Mouse (Mus musculus): Measurements from ENCODE around the gene Zfp384. TPM values are rescaled to one million over a fixed set of nuclear protein-coding genes. Genes with fewer than 3 reads are reported as not detected.

Gene Zfp384
- total and polyA plus RNA-seq, 2 experiments from 2014 or later: 9.7 to 38.6 TPM

DNA sequence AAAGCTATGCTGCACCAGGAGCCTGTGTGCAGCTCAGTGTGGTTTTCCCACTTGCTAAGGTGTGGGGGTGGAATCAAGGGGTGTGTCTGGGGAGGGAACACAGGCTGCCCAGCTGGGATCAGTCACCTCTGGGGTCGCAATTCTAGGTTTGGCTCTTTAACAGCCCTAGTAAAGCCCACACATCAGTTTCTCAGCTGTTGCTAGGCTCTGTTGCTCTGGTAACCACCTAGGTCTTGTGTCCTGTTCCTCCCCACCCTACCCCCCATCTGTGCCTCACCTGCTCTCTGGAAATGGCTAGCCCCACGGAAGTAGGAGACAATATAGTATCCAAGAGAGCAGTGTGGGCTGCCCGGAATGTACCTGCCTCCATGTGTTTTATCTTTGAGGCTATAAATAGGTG is 5.2 kb upstream of the Zfp384 start:
- ATAC-seq (ENCODE audit: low FRiP score): no peak
- Histone ChIP-seq H3K27me3 (ENCODE audit: insufficient read depth, low read length) (peaks cover 10% of the 10 kb centered on the region; the same call in 1 of the 2 replicates), H3K9ac (replicated peaks; ENCODE audit: low read length, poor library complexity, severe bottlenecking) (no peak overlapping the region), H3K4me3 (ENCODE audit: low read depth, low read length) (no peak overlapping the region), H3K4me2 (ENCODE audit: low read depth, low read length, poor library complexity, severe bottlenecking) (no peak overlapping the region), H3K36me3 (ENCODE audit: insufficient read depth, low read length) (peaks cover 22% of the 10 kb centered on the region), H3K27ac (ENCODE audit: low read depth, low read length) (no peak overlapping the region), H3K9me3 (ENCODE audit: low read length) (no peaks in the 10 kb centered on the region), H3K4me1 (ENCODE audit: insufficient read depth, low read length) (peaks cover 5% of the 10 kb centered on the region)
- TF ChIP-seq CTCF (IDR thresholded peaks at IDR 0.05): no peak
- no peak for DNase-seq (ENCODE audit: low spot score)
- 38% methylated on average over 3 of the region's 3 CpGs for WGBS

DNA sequence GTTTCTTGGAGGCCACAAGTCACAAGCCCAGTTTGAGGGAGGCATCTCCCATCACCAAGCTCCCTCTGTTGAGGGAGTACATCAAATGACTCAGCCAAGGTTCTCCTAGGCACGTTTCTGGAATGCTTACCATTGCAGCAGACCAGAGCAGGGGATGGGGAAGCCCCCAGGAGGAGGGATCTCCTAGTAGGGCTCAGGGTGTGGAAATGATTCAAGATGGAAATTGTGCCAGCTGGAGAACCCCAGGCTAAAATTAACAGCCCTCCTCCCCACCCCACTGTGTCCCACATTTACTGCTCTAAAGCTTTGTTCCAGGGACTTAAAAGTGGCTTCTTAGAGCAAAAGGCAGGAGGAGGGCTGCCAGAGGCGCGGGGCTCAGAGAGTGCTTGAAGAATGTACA is 3.9 kb upstream of the Zfp384 start:
- H3K4me2 ChIP-seq (ENCODE audit: low read depth, low read length, poor library complexity, severe bottlenecking): no peak overlapping the region

DNA sequence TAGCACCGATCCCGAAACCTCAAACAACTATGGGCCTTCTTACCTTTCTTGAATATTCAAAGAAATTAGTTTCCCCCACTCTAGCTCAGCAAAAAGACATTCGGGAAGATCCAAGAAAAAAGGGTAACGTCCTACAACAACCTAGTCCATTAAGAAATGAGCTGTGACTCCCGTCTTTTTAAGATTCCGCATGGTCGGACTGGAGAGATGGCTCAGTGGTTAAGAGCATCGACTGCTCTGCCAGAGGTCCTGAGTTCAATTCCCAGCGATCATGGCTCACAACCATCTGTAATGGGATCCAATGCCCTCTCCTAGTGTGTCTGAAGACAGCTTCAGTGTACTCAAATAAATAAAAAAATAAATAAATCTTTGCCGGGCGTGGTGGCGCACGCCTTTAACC is 885 bp upstream of the Zfp384 start:
- Histone ChIP-seq H3K27ac (ENCODE audit: low read depth, low read length) (peak overlapping the region; percentile 96), H3K9me3 (ENCODE audit: low read length) (no peaks in the 10 kb centered on the region), H3K4me3 (ENCODE audit: low read depth, low read length) (peak overlapping the region; percentile 77), H3K4me1 (ENCODE audit: insufficient read depth, low read length) (no peaks in the 10 kb centered on the region), H3K27me3 (ENCODE audit: insufficient read depth, low read length) (no peaks in the 10 kb centered on the region), H3K36me3 (ENCODE audit: insufficient read depth, low read length) (peaks cover 9% of the 10 kb centered on the region; the same call in 1 of the 2 replicates), H3K9ac (replicated peaks; ENCODE audit: low read length, poor library complexity, severe bottlenecking) (peak overlapping the region; percentile 62), H3K4me2 (ENCODE audit: low read depth, low read length, poor library complexity, severe bottlenecking) (peak overlapping the region; percentile 42)
- no peak for DNase-seq (ENCODE audit: low spot score)
- WGBS: 40% methylated on average over 13 of the region's 13 CpGs
- 0 out of 2 replicates have a peak, but pooled peaks have one; percentile 0 for ATAC-seq (ENCODE audit: low FRiP score)
- TF ChIP-seq CTCF (IDR thresholded peaks at IDR 0.05): no peak

More for the DNA sequence above, 3.9 kb upstream of the Zfp384 start:
- H3K27me3 ChIP-seq (ENCODE audit: insufficient read depth, low read length): no peaks in the 10 kb centered on the region
- no peak overlapping the region for H3K27ac ChIP-seq (ENCODE audit: low read depth, low read length)
- no peaks in the 10 kb centered on the region for H3K4me1 ChIP-seq (ENCODE audit: insufficient read depth, low read length)
- DNase-seq (ENCODE audit: low spot score): no peak
- no peak overlapping the region for H3K9ac ChIP-seq (replicated peaks; ENCODE audit: low read length, poor library complexity, severe bottlenecking)
- H3K36me3 ChIP-seq (ENCODE audit: insufficient read depth, low read length): peaks cover 14% of the 10 kb centered on the region; the same call in 1 of the 2 replicates
- no peaks in the 10 kb centered on the region for H3K9me3 ChIP-seq (ENCODE audit: low read length)
- no peak overlapping the region for H3K4me3 ChIP-seq (ENCODE audit: low read depth, low read length)
- TF ChIP-seq CTCF (IDR thresholded peaks at IDR 0.05): no peak
- ATAC-seq (ENCODE audit: low FRiP score): no peak
- 34% methylated on average over 3 of the region's 3 CpGs for WGBS

DNA sequence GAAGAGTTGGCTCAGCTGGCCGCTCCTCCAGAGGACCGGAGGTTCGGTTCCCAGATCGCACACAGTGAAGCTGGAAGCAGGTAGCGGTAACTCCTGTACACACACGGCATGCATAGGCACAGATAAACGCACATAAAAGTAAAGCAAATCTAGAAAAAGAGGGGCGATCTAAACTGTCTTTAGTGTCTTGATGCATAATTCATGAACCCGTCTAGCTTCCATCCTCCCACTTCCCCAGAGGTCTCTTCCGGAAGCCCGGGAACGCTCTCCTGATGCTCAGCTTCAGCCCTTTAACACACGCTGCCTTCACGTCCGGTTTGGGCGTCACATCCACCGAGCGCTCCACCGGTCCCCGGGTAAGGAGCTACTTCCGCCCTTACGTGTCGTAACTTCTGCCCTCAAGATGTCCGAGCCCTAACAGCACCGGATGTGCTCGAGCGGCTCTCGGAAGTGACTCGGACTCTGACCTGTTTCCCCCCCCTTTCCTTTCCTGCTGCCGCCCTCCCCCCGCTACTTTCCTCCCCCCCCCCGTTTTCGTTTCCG is 288 bp upstream of the Zfp384 start:
- Histone ChIP-seq H3K9ac (replicated peaks; ENCODE audit: low read length, poor library complexity, severe bottlenecking) (peak overlapping the region; percentile 89), H3K36me3 (ENCODE audit: insufficient read depth, low read length) (peaks cover 9% of the 10 kb centered on the region), H3K27me3 (ENCODE audit: insufficient read depth, low read length) (no peaks in the 10 kb centered on the region), H3K27ac (ENCODE audit: low read depth, low read length) (peak overlapping the region; percentile 96), H3K4me3 (ENCODE audit: low read depth, low read length) (peak overlapping the region; percentile 77), H3K4me1 (ENCODE audit: insufficient read depth, low read length) (no peaks in the 10 kb centered on the region), H3K9me3 (ENCODE audit: low read length) (no peaks in the 10 kb centered on the region), H3K4me2 (ENCODE audit: low read depth, low read length, poor library complexity, severe bottlenecking) (peak overlapping the region; percentile 88)
- TF ChIP-seq CTCF (IDR thresholded peaks at IDR 0.05): no peak
- WGBS: under 1% methylated on average over 29 of the region's 34 CpGs
- ATAC-seq (ENCODE audit: low FRiP score) (peak; percentile 97), DNase-seq (ENCODE audit: low spot score) (peak; percentile 99)

DNA sequence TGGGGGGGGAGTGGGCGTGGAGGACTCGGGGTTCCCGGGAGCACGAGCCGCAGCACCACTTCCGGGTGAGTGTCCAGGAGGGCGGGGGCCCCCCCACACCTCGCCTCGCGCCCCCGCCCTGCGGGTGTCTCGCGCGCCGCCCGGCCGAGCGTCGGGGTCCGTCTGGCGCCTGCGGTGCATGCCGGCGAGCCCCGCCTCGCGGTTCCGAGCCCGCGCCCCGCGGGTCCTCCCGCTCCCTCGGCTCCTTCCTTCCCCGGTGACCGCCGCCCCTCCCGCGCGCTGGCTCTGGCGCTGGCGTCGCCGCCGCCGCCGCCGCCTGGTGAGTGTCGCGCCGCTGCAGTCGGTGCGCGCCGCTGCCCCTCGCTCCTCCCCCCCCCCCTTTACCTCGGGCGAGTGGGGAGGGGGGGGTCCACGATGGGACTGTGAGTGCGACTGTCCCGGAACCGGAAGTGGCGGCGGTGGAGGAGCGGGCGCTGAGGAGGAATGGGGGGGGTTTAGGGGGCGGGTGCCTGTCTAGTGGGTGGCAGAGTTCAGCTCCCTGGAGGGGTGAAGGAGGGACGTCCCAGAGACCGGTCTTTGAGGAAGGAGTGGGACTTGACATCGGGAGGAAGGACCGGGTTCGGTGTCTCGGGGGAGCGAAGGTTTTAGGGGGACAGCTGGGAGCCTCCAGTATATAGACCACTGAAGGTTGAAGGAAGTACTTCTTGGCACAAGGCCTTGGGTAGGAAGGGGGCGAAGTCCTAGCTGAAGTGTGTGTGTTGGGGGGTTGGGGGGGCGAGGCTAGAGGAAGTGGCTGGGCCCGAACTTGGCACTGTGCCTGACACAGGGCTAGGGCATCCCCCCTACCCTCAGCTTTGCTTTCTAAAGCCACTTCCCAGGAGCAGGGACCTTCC is 482 bp downstream of the Zfp384 start:
- peak overlapping the region; percentile 77 for H3K4me3 ChIP-seq (ENCODE audit: low read depth, low read length)
- no peak for TF ChIP-seq CTCF (IDR thresholded peaks at IDR 0.05)
- peak overlapping the region; percentile 89 for H3K9ac ChIP-seq (replicated peaks; ENCODE audit: low read length, poor library complexity, severe bottlenecking)
- H3K9me3 ChIP-seq (ENCODE audit: low read length): no peaks in the 10 kb centered on the region
- peak overlapping the region; percentile 88 for H3K4me2 ChIP-seq (ENCODE audit: low read depth, low read length, poor library complexity, severe bottlenecking)
- H3K27ac ChIP-seq (ENCODE audit: low read depth, low read length): peak overlapping the region; percentile 96
- peaks cover 9% of the 10 kb centered on the region for H3K36me3 ChIP-seq (ENCODE audit: insufficient read depth, low read length)
- H3K4me1 ChIP-seq (ENCODE audit: insufficient read depth, low read length): no peaks in the 10 kb centered on the region
- DNase-seq (ENCODE audit: low spot score) (peak; percentile 89), ATAC-seq (ENCODE audit: low FRiP score) (peak; percentile 87)
- WGBS: under 1% methylated on average over 21 of the region's 78 CpGs
- no peaks in the 10 kb centered on the region for H3K27me3 ChIP-seq (ENCODE audit: insufficient read depth, low read length)

DNA sequence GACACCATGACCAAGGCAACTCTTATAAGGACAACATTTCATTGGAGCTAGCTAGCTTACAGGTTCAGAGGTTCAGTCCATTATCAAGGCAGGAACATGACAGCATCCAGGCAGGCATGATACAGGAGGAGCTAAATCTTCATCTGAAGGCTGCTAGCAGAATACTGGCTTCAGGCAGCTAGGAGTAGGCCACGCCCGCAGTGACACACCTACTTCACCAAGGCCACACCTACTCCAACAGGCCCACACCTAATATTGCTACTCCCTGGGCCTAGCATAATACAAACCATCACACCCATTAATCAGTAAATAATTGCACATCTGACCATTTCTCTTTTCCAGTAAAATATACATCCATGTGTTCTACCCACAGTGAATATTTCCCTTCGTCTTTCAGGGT is 8.7 kb downstream of the Zfp384 start:
- Histone ChIP-seq H3K9ac (replicated peaks; ENCODE audit: low read length, poor library complexity, severe bottlenecking) (no peak overlapping the region), H3K27me3 (ENCODE audit: insufficient read depth, low read length) (no peaks in the 10 kb centered on the region), H3K9me3 (ENCODE audit: low read length) (no peaks in the 10 kb centered on the region), H3K36me3 (ENCODE audit: insufficient read depth, low read length) (peaks cover 7% of the 10 kb centered on the region; the same call in 1 of the 2 replicates), H3K4me1 (ENCODE audit: insufficient read depth, low read length) (no peaks in the 10 kb centered on the region), H3K4me3 (ENCODE audit: low read depth, low read length) (no peak overlapping the region), H3K27ac (ENCODE audit: low read depth, low read length) (no peak overlapping the region), H3K4me2 (ENCODE audit: low read depth, low read length, poor library complexity, severe bottlenecking) (no peak overlapping the region)
- WGBS: 92% methylated on average over 3 of the region's 3 CpGs
- no peak for ATAC-seq (ENCODE audit: low FRiP score)
- DNase-seq (ENCODE audit: low spot score): no peak
- no peak for TF ChIP-seq CTCF (IDR thresholded peaks at IDR 0.05)
